19 mouse cellular contexts compared by ENCODE assay signal in the genomic region with DNA sequence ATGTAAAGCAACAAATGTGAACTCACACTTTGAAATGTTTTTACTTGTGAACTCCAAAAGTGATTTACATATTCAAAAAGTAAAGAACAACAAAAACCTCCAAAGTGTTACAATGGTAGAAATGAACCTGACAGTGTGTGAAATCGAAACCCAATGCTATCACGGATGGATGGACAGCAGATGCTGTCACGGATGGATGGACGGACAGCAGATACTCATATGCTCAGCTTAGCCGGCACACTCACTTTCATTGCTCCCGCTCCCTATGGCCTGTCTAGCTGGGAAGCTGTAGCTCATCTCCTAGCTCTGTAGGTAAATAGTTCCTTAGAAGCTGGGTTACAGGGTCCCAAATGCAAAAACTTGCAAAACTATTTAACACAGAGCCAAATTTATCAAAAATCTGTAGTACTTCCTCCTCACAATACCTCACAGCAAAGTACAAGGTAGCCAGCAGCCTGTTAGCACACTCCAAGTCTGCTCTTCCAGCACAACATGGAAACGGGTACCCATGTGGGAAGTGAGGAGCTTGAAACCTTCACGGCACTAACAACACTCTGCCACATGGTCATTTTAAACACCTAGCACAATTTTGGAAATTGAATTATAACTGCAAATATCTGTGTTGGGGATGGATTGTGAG. TPM values are rescaled to one million over a fixed set of nuclear protein-coding genes. Genes with fewer than 3 reads are reported as not detected.
DNase-seq lines count a peak whose midpoint lies in the region; ATAC-seq and TF ChIP-seq lines count a peak whose summit lies in the region.
"Had no signal": no experiment of that assay in that cellular context is flagged by ENCODE, and none has a peak within 500 bp of the region (broad histone marks: within the 10 kb centered on the region; RNA-seq: fewer than 3 reads in every experiment).

No protein-coding gene starts in this region.

- H3K9me3 ChIP-seq in heart, postnatal 0 days (replicated peaks; ENCODE audit: control insufficient read depth, low read length): no peaks in the 10 kb centered on the region
- H3K9me3 ChIP-seq in CH12.LX (replicated peaks; ENCODE audit: low read length): no peaks in the 10 kb centered on the region
- H3K9me3 ChIP-seq: heart, embryonic 10.5 days; limb, embryonic 15.5 days had no signal

- H3K27me3 ChIP-seq in heart, postnatal 0 days (ENCODE audit: control insufficient read depth, insufficient read depth, low read length): no peaks in the 10 kb centered on the region
- no peaks in the 10 kb centered on the region for H3K27me3 ChIP-seq in CH12.LX (replicated peaks)
- H3K27me3 ChIP-seq: limb, embryonic 15.5 days; Patski had no signal

- H3K36me3 ChIP-seq in heart, postnatal 0 days (replicated peaks; ENCODE audit: control insufficient read depth, insufficient read depth, low read length): no peaks in the 10 kb centered on the region
- H3K36me3 ChIP-seq in CH12.LX (replicated peaks in 1 of 2; ENCODE audit: control insufficient read depth in 1 of 2, insufficient read depth in 1 of 2, low read length in 1 of 2): peaks cover 0 to 24% of the 10 kb centered on the region in 2 experiments
- H3K36me3 ChIP-seq: heart, embryonic 10.5 days; limb, embryonic 15.5 days had no signal

- intact Hi-C loops in left cerebral cortex, postnatal 4 days (cut with DNase I): no loop called here
- intact Hi-C loops in left cerebral cortex, postnatal 36 days (cut with DNase I): loop anchor here (2.0 kb wide), 2 partner anchors 59 to 113 kb away; no protein-coding TSS in a partner anchor

- H3K4me1 ChIP-seq in heart, postnatal 0 days (ENCODE audit: control insufficient read depth, insufficient read depth): peaks cover 36% of the 10 kb centered on the region
- H3K4me1 ChIP-seq in CH12.LX (ENCODE audit: control insufficient read depth in 1 of 2, insufficient read depth in 2 of 2): peaks cover 35 to 79% of the 10 kb centered on the region in 2 experiments

- no peak overlapping the region for H3K4me3 ChIP-seq in heart, postnatal 0 days (ENCODE audit: low read depth, low read length)
- H3K4me3 ChIP-seq in CH12.LX (replicated peaks in 1 of 3; ENCODE audit: low read depth in 2 of 3, low read length in 2 of 3, poor library complexity in 1 of 3): peak overlapping the region in 1 of 3 experiments; percentile 4
- H3K4me3 ChIP-seq: erythroblast, embryonic 14.5 days; heart, embryonic 10.5 days; limb, embryonic 15.5 days had no signal

- TF ChIP-seq EP300 in heart, postnatal 0 days (IDR thresholded peaks at IDR 0.05; ENCODE audit: low read depth): no peak
- TF ChIP-seq EP300 in CH12.LX (IDR thresholded peaks at IDR 0.05; ENCODE audit: low read length): peak; percentile 91

- no peak for TF ChIP-seq POLR2A in CH12.LX (IDR thresholded peaks at IDR 0.05; ENCODE audit: low read depth, low read length)

- in situ Hi-C loops in CH12.LX (cut with MboI; ENCODE audit: low pct_ligation_motif_present, low pct_unique_long_range_greater_than_20kb, low sequenced_read_pairs): no loop called here

- H3K4me2 ChIP-seq in heart, postnatal 0 days (ENCODE audit: low read depth, low read length): no peak overlapping the region
- peak overlapping the region; percentile 95 for H3K4me2 ChIP-seq in CH12.LX (ENCODE audit: insufficient read depth, low read depth, poor library complexity, severe bottlenecking)
- H3K4me2 ChIP-seq: limb, embryonic 15.5 days; lung, embryonic 14.5 days had no signal

- H3K79me2 ChIP-seq in CH12.LX (replicated peaks; ENCODE audit: control insufficient read depth, extremely low read depth, insufficient read depth, poor library complexity, severe bottlenecking): peaks cover 57% of the 10 kb centered on the region

- no peak for TF ChIP-seq RAD21 in CH12.LX (IDR thresholded peaks at IDR 0.05; ENCODE audit: low read depth, low read length)

- no peak for DNase-seq in heart, postnatal 0 days (ENCODE audit: low spot score)
- DNase-seq in heart, adult 8-10 months (ENCODE audit: low spot score): no peak
- peak; percentile 40 for DNase-seq in left cerebral cortex, postnatal 4 days
- DNase-seq in left cerebral cortex, postnatal 36 days (ENCODE audit: low spot score in 2 of 2): no peak
- peak; percentile 83 for DNase-seq in CH12.LX (ENCODE audit: extremely low read depth)
- peak; percentile 17 for DNase-seq in mesoderm, embryonic 11.5 days (ENCODE audit: low read depth, low spot score)
- no peak for DNase-seq in urinary bladder, postnatal 25 days (ENCODE audit: low spot score)
- DNase-seq: cerebellum, adult 9-10 months; embryo, embryonic 11 days; forebrain, postnatal 0 days; gastrocnemius, postnatal 10 days had no signal

- ATAC-seq in heart, postnatal 0 days (ENCODE audit: insufficient read depth, low read depth): no peak
- no peak for ATAC-seq in activated CD4-positive, CD25-positive, alpha-beta regulatory T cell, adult 4 months
- ATAC-seq: Patski had no signal

- no peak for TF ChIP-seq CTCF in heart, postnatal 0 days (IDR thresholded peaks at IDR 0.05; ENCODE audit: low read depth)
- no peak for TF ChIP-seq CTCF in CH12.LX (conservative IDR thresholded peaks at IDR 0.05 in 1 of 2, IDR thresholded peaks at IDR 0.05 in 1 of 2; ENCODE audit: low read depth in 2 of 2, low read length in 2 of 2)

- dilution Hi-C loops in CH12.LX (cut with MboI; ENCODE audit: extremely low pct_ligation_motif_present, extremely low pct_unique_long_range_greater_than_20kb, low sequenced_read_pairs): no loop called here

- H3K9ac ChIP-seq in heart, postnatal 0 days (replicated peaks; ENCODE audit: low read depth, low read length): no peak overlapping the region
- no peak overlapping the region for H3K9ac ChIP-seq in CH12.LX (ENCODE audit: insufficient read depth, low read depth)
- H3K9ac ChIP-seq: limb, embryonic 15.5 days had no signal

- WGBS in heart, postnatal 0 days: 77% methylated on average over 8 of the region's 8 CpGs

- peak overlapping the region; percentile 67; the same call in 1 of the 2 replicates for H3K27ac ChIP-seq in heart, postnatal 0 days (ENCODE audit: low read depth)
- H3K27ac ChIP-seq in CH12.LX (ENCODE audit: insufficient read depth, low read depth): peak overlapping the region; percentile 48
- H3K27ac ChIP-seq: limb, embryonic 15.5 days had no signal

TF ChIP-seq in CH12.LX, 34 proteins besides CTCF, POLR2A, EP300 and RAD21 (continues in another document):
- TF ChIP-seq HCFC1 (IDR thresholded peaks at IDR 0.05; ENCODE audit: low read depth, low read length) (no peak), E2F4 (IDR thresholded peaks at IDR 0.05; ENCODE audit: insufficient replicate concordance, low read depth, low read length) (no peak), CHD2 (IDR thresholded peaks at IDR 0.05; ENCODE audit: low read length) (no peak), TCF12 (IDR thresholded peaks at IDR 0.05; ENCODE audit: low read depth, low read length) (peak; percentile 72), MAFK (IDR thresholded peaks at IDR 0.05; ENCODE audit: insufficient replicate concordance, low read length) (no peak), MAZ (IDR thresholded peaks at IDR 0.05; ENCODE audit: low read depth, low read length) (peak; percentile 54), SMC3 (IDR thresholded peaks at IDR 0.05; ENCODE audit: low read depth, low read length) (no peak), NELFE (IDR thresholded peaks at IDR 0.05; ENCODE audit: low read depth, low read length) (no peak), PAX5 (IDR thresholded peaks at IDR 0.05; ENCODE audit: low read length) (no peak), MEF2A (IDR thresholded peaks at IDR 0.05; ENCODE audit: borderline replicate concordance, low read depth, low read length) (no peak), ZC3H11A (IDR thresholded peaks at IDR 0.05; ENCODE audit: low read depth, low read length) (no peak), CHD1 (IDR thresholded peaks at IDR 0.05; ENCODE audit: low read depth, low read length) (peak; percentile 80), USF2 (conservative IDR thresholded peaks at IDR 0.05; ENCODE audit: low read depth, low read length) (no peak), GABPA (IDR thresholded peaks at IDR 0.05; ENCODE audit: insufficient replicate concordance, low read depth, low read length) (no peak), ELF1 (IDR thresholded peaks at IDR 0.05; ENCODE audit: low read depth, low read length) (no peak), KAT2A (IDR thresholded peaks at IDR 0.05; ENCODE audit: insufficient replicate concordance, low read length) (no peak)

RNA-seq across cellular contexts. Expression of a gene that starts 21.9 kb away (rescaled TPM):
- total RNA-seq in heart, postnatal 0 days (2014; rRNA removed; ENCODE audit: low replicate concordance): not detected in 2 replicates
- polyA plus RNA-seq in heart, postnatal 0 days (2015; fragmentation: Nextera tagmentation; extraction: Ambion mirVana): 0.30 and 0.41 TPM in 2 replicates
- total RNA-seq in heart, adult 8-10 months (2022): not detected
- under 1 TPM in 1 of 2 experiments, not detected in 1; 0.24 TPM for total RNA-seq in left cerebral cortex, postnatal 4 days (2021)
- under 1 TPM in 1 of 2 experiments, not detected in 1; 0.25 TPM for total RNA-seq in left cerebral cortex, postnatal 36 days (2021)
- total RNA-seq in CH12.LX (2012; rRNA removed) (0.42 and 0.46 TPM in 2 replicates), CH12.LX (2014; rRNA removed) (not detected in 2 replicates)
- not detected in 2 replicates for polyA plus RNA-seq in CH12.LX (2012; ENCODE audit: insufficient read length, low read depth)
- polyA plus RNA-seq in activated CD4-positive, CD25-positive, alpha-beta regulatory T cell, adult 4 months (2017; shearing (Covaris generic)): not detected
- total RNA-seq: gastrocnemius, postnatal 10 days had no signal
- polyA plus RNA-seq: erythroblast, embryonic 14.5 days; small intestine, adult 2 months had no signal

RNA-seq across cellular contexts. Expression of a gene that starts 22.3 kb away (rescaled TPM):
- 37.0 and 37.8 TPM in 2 replicates for total RNA-seq in heart, postnatal 0 days (2014; rRNA removed; ENCODE audit: low replicate concordance)
- 25.0 and 29.2 TPM in 2 replicates for polyA plus RNA-seq in heart, postnatal 0 days (2015; fragmentation: Nextera tagmentation; extraction: Ambion mirVana)
- 10 to 100 TPM; 64.5 to 75.3 (median 71.5) TPM for total RNA-seq in heart, adult 8-10 months (2022)
- 100 to 1,000 TPM; 109 to 117 TPM for total RNA-seq in left cerebral cortex, postnatal 4 days (2021)
- total RNA-seq in left cerebral cortex, postnatal 36 days (2021): 100 to 1,000 TPM; 120 to 133 TPM
- total RNA-seq in CH12.LX (2012; rRNA removed) (35.6 and 41.2 TPM in 2 replicates), CH12.LX (2014; rRNA removed) (30.1 and 30.7 TPM in 2 replicates)
- 78.0 and 82.2 TPM in 2 replicates for polyA plus RNA-seq in CH12.LX (2012; ENCODE audit: insufficient read length, low read depth)
- 10 to 100 TPM; 28.9 to 32.6 TPM for polyA plus RNA-seq in activated CD4-positive, CD25-positive, alpha-beta regulatory T cell, adult 4 months (2017; shearing (Covaris generic))

RNA-seq across cellular contexts. Expression of a gene that starts 52.0 kb away (rescaled TPM):
- not detected in 2 replicates for total RNA-seq in heart, postnatal 0 days (2014; rRNA removed; ENCODE audit: low replicate concordance)
- polyA plus RNA-seq in heart, postnatal 0 days (2015; fragmentation: Nextera tagmentation; extraction: Ambion mirVana): 0.04 TPM in 1 of 2 replicates, not detected in the other
- under 1 TPM in 1 of 4 experiments, not detected in 3; 0.06 TPM for total RNA-seq in heart, adult 8-10 months (2022)
- under 1 TPM; 0.08 TPM for total RNA-seq in left cerebral cortex, postnatal 4 days (2021)
- total RNA-seq in left cerebral cortex, postnatal 36 days (2021): 1 to 10 TPM in 1 of 2 experiments, under 1 TPM in 1; 0.72 to 1.2 TPM
- not detected in 2 replicates for total RNA-seq in CH12.LX (2012; rRNA removed)
- total RNA-seq in CH12.LX (2014; rRNA removed): 0.05 TPM in 1 of 2 replicates, not detected in the other
- polyA plus RNA-seq in CH12.LX (2012; ENCODE audit: insufficient read length, low read depth): 0.05 and 0.09 TPM in 2 replicates
- not detected for polyA plus RNA-seq in activated CD4-positive, CD25-positive, alpha-beta regulatory T cell, adult 4 months (2017; shearing (Covaris generic))
- total RNA-seq: forebrain, postnatal 0 days; monocyte, adult 5-6 weeks had no signal
- polyA plus RNA-seq: erythroblast, embryonic 14.5 days; forebrain, postnatal 0 days; lung, embryonic 14.5 days had no signal

Comparison
In these comparisons a context has a peak if more than half of its experiments do, and no peak if none do; other contexts are left out.
1. DNase-seq: peak in left cerebral cortex, postnatal 4 days (single experiment), CH12.LX (single experiment) and mesoderm, embryonic 11.5 days (single experiment); none in heart, postnatal 0 days (single experiment), heart, adult 8-10 months (single experiment), left cerebral cortex, postnatal 36 days (0 of 2) and urinary bladder, postnatal 25 days (single experiment).